Mouse (Mus musculus): Measurements from ENCODE around the gene H2al1m. TPM values are rescaled to one million over a fixed set of nuclear protein-coding genes. Genes with fewer than 3 reads are reported as not detected.

H2al1m gene
- total RNA-seq (2023): not detected

DNA sequence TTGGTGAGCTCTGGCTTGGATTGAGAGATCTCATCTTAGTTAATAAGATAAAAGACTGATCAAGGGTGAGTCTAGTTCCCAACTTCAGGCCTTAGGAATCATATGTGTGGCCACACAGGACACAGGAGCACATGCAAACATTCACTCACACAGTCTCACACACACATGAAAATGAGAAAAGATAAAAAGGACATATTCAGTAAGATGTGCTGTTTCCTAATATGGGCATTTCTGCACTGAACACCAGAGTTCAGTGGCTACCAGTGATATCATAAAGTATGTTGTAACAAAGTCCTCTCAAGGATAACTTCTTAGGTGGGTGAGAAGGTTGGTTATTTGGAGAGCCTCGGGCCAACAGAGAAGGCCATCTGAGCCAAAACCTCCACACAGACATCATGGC is at the start of gene H2al1m:
Gene H2al1m, plus strand, starts transcription at position 301 of the 400 bp plus-strand sequence.

DNA sequence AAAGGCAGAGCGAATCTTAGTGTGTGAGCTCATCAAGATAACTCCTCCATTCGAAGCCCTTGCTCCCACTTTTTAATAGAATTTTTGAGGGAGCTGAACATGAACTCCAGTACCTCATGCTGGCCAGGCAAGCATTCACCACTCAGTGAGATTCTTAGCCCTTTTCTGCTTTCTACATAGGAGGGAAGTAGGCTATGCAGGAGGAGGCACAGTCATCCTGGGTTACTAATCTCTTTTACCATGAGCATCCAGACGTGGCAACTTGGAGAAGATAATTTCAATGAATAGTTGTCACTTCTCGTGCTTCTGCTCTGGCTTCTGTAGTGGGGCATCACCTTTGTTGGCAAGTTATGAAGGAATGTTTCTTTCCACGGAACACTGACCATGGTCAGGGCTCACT is 26.8 kb upstream of the H2al1m start, which contains the start of gene Gm14862:
Gene Gm14862, minus strand, starts transcription at position 134 of the 400 bp plus-strand sequence.

DNA sequence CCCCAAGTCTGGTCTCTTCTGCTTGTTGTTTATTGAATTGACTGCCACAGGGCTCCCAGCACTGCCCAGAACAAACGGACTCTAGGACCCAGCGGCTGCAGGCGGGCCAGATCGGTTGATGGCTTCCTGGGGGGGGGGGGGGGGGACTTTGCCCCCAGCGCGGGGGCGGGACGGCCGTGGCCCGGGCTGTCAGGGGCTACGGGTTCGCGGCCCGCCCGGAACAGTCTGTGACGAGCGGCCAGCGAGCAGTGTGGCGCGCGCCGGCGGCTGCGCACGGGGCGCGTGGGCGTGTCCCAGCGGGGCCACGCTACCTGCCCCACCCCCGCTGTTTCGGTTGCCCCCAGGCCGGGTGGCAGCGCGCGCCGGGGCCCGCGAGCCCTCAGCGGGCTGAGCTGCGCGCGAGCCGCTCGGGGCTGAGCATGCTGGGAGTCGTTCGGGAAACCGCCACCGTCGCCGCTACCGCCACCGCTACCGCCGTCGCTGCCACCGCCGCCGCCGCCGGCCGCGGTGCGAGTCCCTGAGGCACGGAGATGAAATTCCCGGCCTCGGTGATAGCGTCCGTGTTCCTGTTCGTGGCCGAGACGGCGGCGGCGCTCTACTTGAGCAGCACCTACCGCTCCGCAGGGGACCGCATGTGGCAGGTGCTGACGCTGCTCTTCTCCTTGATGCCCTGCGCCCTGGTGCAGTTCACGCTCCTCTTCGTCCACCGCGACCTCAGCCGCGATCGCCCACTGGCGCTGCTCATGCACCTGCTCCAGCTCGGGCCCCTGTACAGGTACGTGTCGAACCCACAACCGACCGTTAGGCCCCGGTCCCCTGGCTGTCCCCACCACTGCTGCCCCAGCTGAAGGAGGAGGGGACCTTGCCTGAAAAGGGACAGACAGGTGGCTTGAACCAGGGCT is 10.9 kb upstream of the H2al1m start, which contains the start of gene Xk:
Gene Xk, plus strand, starts transcription at position 297 of the 902 bp plus-strand sequence.

Other genes starting within 250 kb of the H2al1m start
- not detected for gene Fthl17f, start 220.7 kb upstream of the H2al1m start, total RNA-seq (2023)
- not detected for gene 4930402K13Rik, start 179.2 kb upstream of the H2al1m start, total RNA-seq (2023)
- gene Lancl3, start 83.9 kb upstream of the H2al1m start, total RNA-seq (2023): not detected
- gene Gm14862, start 26.9 kb upstream of the H2al1m start, total RNA-seq (2023): not detected
- gene Xk, start 11.0 kb upstream of the H2al1m start, total RNA-seq (2023): under 1 TPM; 0.46 to 0.60 TPM
- not detected for gene H2al1k, start 66.9 kb downstream of the H2al1m start, total RNA-seq (2023)
- 1,000 to 10,000 TPM; 1,383 to 1,550 TPM for gene Cybb, start 204.0 kb downstream of the H2al1m start, total RNA-seq (2023)

All from monocyte, adult 59 days (primary cell).